Mouse (Mus musculus): ENCODE data around the gene Usp50.

DNA sequence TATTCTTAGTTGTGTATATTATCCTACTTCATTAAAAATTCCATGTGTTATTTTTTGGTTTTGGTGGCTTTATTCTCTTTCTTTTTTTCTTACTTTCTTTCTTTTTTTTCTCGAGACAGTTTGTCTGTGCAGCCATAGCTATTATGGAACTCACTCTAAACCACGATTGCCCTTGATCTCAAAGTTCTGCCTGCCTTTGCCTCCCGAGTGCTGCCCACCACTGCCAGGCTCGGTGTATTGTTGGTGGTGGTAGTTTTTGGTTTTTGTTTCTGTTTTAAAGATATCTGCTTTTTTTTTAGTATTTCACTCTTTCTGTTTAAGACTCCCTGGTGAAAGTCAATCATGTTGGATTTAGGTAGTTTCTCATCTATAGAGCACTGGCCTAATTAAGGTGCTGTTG is 74.9 kb downstream of the Usp50 start:
- TF ChIP-seq EP300 (IDR thresholded peaks at IDR 0.05; ENCODE audit: insufficient read depth, low read depth, low read length), result no peak
- TF ChIP-seq POLR2A (IDR thresholded peaks at IDR 0.05; ENCODE audit: insufficient read depth, low read length), result no peak

Measured in ES-Bruce4 (cell line).